Mouse (Mus musculus) hematopoietic stem cell, adult 5-6 weeks (primary cell): Measurements from ENCODE around the gene Slc38a9. TPM values are rescaled to one million over a fixed set of nuclear protein-coding genes. Genes with fewer than 3 reads are reported as not detected.

ENCODE experiments used
- ATAC-seq, 2 experiments: fragments of 125-278 bp in 1 of 2; replicated peaks in 1 of 2; 2 replicates each; pipeline ENCODE4 v1.8.0; 2016 to 2017; ENCODE audit warnings: inconsistent platforms in 2 of 2, mild to moderate bottlenecking in 2 of 2, moderate number of reproducible peaks in 2 of 2, low read depth in 1 of 2, moderate TSS enrichment in 1 of 2; ENCODE audit not compliant: low FRiP score in 2 of 2, poor library complexity in 2 of 2, severe bottlenecking in 2 of 2, insufficient read depth in 1 of 2, low TSS enrichment in 1 of 2
- total RNA-seq: library from RNA; stranded (forward); fragments of 172-1452, 232-1000 nt; gene quantifications from 2 replicates; pipeline ENCODE4 v1.2.3, GENCODE M21; 2017

The Slc38a9 gene
- total RNA-seq, 1 experiment from 2014 or later = 31.2 TPM

DNA sequence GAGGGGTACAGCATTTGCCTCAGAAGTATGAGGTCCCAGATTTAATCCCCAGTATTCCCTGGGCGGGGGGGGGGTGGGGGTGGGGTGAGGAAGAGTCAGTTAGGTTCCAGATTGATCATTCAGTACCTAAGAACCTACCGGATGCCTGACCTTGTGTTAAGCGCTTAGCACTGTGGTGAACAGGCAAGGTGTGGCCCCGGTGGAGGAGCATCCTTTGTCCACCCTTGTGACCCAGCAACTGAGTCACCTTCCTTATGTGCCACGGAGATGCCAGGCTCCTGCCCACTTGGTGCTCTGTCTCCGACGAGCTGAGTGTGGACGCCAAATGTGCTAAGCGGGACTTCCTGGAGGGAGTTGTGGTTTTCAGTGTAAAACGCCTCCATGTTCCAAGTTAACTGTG lies 75.9 kb downstream of the Slc38a9 start:
- ATAC-seq = no peak

DNA sequence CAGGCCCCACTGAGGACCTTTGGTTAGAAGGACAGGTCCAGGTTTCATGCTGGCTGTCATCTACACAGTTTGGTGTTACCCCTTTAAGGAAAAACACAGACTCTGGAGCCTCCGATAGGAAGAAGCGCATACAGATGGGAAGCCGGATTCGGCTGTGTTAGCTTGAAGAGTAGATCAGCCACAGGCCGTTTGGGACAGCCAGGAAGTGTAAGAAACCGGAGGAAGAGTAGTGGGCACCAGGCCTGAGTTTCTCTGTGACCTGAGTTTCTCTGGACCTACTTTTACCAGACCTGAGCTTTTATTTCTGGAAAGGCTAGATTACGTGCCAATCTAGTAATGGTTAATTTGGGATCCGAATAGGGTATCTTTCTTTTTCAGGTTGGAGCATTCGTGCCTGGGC lies 76.6 kb downstream of the Slc38a9 start:
- no peak for ATAC-seq

DNA sequence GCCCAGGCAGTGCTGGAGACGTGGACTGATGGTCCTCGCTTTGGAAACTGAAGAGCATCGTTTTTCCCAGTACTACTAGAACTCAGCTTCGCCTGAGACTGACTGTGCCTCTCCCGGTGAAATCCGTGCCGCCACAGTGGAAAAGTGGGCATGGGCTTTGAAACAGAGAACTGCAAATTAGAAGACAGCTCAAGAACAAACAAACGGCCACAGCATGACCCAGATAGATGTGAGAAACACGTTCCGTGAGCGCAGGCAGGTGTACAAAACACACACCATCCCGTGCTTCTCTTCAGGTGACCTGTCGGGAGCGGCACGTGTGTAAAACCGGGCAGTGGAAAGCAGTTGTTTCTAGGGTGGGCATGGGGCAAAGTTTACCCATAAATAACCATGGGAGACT lies 77.5 kb downstream of the Slc38a9 start:
- no peak for ATAC-seq

DNA sequence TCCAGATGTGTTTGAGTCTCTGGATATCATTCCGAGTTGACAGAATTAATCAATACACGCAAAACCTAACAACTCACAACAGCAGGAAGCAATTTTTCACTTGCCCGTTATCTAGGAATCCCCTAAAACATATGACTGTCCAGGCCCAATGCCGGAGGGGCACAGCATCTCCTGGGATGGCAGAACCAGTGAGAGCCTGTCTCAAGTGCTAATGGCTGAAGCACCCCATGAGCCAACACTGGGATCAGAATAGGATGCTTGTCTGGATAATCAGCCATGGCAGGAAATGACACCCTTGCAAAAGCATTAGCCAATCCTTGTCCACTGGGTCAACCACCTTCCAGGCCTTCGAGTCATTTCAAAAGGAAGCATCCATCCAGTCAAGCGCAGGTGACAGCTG lies 79.5 kb downstream of the Slc38a9 start:
- no peak for ATAC-seq

DNA sequence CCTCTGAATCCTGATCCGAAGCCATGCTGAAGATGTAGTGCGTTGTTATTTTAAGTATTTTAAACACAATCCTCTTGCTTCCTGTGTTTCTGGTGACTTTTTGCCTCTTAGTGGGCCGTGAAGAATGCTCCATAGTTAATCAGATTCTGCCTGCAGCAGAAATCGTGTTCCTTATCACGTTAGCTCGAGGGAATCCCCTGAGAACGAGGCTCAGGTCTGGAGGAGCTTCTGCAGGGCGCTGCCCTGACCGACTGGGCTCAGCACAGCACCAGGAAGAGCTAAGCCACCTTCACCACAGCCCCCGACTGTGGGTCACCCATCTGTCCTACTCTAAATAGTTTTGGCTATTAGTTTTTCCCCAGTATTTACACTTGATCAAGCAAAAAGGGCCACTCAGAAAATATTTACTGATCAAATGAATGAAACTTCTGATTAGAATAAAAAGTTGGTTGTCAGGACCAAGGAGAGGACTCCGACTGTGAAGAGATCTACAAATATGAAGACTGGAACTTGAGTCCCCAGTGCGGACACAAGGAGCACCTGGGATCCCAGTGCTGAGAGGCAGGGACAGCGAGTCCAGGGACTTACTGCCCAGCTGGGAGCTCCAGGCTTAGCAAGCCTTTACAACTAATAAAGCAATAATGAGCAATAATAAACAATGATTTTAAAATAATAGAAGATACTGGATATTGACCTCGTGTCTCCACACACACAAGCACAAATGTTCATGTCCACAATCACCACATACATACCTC lies 81.7 kb downstream of the Slc38a9 start:
- ATAC-seq = no peak

DNA sequence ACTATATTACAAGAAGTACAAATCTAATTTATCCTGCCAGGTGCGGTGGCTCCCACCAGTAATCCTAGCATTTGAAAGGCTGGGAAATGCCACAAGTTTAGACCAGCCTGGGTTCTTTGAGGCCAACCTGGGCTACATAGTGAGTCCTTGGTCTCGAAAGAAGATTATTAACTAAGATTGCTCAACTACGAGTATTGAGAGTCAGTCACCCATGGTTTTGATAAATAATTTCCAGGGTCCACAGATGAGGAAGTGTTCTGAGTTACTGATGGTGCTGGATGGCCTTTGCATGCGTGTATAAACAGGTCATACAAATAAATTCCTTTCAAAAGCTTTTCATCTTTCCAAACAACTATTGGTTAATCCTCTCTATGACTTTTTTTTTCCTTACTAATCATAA lies 83.1 kb downstream of the Slc38a9 start:
- ATAC-seq = no peak

DNA sequence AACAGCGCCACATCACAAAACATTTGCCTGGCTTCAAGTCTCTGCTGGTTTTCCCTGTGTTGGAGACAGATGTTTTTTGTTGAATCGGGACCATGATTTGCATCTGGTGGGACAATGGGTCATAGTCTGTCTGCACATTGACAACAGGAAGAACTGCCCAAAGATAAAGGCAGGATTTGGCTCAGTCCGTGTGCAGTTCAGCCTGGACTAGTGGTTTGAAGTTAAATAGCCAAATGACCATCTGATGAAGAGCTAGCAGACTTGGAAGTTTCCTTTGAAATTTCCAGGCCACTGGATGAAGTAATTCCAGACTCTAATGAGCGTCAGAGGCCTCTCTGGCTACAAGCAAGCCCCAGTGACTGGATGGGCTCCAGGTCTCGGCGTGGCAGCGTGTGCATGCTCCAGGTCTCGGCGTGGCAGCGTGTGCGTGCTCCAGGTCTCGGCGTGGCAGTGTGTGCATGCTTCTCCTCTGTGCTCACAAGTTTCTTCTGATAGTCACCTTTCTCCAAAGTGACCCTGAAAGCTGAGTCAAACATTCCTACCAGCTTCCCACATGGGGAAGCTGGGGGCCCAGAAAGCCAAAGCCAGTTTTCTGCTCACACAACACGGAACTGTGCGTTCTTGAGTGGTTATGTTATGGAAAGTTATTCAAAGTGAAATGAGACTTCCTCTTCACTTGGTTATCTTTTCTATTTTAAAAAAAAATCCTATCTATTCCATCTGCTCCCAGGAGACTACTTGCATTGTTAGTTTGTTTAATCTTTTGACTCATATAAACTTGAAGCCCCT lies 83.7 kb downstream of the Slc38a9 start:
- ATAC-seq = no peak

DNA sequence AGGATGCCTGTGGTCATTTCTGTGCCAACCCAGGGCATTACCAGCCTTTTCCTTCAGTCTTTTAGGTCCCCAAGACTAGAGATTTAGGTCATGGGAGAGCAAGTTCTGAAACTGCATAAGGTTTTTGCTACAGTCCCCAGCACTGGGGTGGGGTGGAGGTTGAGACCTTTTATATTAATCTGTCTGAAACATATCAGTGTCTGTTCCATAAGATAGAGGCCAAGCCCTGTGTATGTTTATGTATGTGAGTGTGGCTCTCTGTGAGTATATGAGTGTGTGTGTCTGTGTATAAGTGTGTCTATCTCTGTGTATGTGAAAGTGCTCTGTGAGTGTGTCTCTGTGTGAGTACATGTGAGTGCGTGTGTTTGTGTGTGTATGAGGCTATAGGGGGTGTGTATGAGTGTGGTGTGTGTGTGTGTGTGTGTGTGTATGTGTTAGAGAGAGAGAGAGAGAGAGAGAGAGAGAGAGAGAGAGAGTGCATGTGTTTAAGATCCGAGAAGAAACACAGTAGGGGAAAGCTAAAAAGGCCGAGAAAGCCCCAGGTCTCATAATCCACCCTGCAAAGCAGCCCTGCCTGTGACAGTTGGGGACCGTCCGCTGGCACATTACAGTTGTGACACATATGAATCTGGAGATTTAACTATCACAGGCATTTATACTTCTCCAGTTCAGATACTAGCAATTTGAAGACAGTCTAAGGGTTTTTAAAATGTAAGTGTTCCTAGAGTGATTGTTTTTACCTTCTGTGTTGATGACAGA lies 85.6 kb downstream of the Slc38a9 start:
- ATAC-seq = no peak; a peak in 1 of 4 replicates

DNA sequence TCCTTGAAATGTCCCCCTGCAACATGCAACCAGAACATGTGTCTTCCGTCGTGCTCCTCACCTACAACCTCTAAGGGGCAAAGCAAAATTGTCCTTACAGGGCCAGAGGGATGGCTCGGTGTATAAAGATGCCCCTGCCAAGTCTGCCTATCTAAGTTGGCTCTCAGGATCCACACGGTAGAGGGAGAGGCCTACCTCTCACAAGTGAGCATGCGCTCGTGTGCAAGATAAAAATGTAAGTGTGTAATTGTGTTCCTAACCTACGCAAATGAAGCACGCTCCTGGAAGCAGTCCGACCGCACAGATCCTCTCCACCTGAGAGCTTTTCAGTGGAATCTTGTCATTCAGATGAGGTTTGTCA lies 86.1 kb downstream of the Slc38a9 start:
- ATAC-seq = no peak

DNA sequence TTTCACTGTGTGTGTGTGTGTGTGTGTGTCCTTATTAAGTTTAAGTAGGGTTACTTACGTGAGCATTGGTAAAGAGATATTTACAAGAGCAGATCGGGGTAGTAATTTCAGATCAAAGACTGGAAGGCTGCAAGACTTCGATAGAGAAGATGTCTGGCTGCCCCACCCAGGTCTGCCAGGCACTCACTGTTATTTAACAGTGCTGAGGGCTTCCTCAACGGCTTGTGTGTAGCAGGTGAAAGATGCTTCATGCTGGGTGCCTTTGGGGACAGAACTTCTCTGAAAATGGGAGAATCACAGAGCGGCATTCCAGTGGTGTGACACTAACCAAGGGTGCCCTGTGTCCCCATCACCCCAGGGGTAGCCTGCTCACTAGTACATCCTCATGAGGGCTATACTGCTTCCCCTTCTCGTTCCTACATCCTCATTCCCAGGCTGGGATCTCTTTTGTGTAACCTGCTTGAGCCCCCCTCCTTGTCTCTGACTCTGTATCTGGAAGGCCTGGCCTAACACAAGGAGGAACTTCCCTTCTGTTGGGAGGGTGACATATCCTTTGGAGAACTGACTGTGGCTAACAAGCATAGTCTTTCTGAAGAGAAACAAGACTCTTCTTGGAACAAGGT lies 87.4 kb downstream of the Slc38a9 start:
- ATAC-seq = 0 out of 4 replicates have a peak, but pooled peaks of 1 of the 2 experiments have one; percentile 14

DNA sequence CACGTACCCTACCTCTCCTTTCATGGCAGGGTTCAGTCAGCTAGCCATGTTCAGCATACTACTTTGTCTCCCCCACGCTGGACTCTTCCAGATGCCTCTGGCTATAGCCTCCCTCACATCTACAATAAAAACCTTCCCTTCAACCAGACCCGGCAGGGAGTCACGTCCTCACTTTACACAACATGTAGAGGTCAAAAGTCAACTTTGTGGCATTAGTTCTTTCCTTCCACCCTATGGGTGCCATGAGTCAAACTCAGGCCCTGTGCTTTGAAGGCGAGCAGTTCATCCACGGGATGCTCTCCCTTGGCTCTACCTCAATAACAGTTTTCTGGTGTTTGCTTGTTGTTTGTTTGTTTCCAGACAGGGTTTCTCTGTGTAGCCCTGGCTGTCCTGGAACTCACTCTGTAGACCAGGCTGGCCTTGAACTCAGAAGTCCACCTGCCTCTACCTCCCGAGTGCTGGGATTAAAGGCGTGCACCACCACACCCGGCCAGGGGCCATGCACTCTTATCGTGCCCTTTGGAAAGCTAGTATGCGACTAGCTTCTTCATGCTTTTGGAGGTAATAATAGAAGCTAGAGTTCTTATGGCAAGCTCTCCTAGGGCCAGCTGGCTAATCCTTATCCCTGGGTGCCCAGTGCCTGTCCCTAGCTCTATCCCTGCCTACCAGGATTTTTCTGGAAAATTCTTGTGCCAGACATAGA lies 88.4 kb downstream of the Slc38a9 start:
- ATAC-seq = no peak

DNA sequence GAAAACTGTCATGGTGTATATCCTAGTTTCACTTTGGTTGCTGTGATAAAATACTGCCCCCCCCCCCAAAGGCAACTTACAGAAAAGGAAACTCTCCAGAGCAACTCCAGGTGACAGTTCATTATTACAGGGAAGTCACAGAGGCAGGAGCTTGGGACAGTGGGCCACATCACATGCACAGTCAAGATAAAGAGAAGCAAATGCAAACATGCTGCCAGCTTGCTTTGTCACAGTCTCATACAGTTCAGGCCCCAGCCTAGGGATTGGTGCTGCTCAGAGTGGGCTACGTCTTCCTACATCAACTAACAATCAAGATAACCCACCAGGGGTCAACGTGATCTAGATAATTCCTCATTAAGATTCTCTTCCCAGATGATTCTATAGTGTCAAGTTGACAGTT lies 89.3 kb downstream of the Slc38a9 start:
- ATAC-seq = no peak

DNA sequence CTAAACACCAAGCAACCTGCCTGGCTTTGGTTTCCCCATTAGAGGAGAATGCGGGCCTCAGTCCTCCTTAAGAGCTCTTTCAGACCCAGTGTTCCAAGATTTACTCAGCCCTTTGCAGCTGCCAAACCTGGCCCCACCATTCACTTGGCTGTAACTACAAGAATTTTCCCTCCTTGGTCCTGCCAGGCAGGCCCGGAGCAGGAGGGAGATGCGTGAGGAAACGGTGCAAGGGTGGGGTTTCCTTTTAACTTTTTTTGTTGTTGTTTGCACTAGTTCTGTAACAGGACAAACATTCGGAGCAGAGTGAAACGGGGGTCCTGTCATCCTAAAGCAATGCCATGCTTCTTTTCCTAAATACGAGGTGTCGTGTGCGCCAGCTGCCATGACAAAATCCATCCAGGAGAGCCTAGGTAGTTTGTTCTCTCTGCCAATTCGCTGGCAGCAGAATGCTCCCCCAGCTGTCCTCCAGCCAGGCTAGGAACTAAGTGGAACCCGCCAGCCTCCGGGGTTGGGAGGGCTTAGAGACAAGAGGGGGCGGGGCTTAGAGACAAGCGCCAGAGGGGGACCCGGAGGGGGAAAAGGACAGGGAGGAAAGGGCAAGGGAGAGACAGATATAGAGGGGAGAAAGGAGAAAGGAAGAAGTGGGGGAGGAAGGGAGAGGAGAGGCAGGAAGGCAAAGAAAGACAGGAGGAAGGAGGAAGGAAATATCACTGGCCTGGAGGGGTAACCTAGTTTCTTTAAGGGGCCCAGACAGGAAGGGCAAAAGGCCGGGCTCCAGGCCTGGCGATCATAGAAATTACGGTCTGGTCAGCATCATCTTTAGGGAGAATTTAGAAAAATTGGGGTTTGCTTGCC lies 91.1 kb downstream of the Slc38a9 start:
- ATAC-seq = peak; percentile 73 to 84; a peak in 3 of 4 replicates

DNA sequence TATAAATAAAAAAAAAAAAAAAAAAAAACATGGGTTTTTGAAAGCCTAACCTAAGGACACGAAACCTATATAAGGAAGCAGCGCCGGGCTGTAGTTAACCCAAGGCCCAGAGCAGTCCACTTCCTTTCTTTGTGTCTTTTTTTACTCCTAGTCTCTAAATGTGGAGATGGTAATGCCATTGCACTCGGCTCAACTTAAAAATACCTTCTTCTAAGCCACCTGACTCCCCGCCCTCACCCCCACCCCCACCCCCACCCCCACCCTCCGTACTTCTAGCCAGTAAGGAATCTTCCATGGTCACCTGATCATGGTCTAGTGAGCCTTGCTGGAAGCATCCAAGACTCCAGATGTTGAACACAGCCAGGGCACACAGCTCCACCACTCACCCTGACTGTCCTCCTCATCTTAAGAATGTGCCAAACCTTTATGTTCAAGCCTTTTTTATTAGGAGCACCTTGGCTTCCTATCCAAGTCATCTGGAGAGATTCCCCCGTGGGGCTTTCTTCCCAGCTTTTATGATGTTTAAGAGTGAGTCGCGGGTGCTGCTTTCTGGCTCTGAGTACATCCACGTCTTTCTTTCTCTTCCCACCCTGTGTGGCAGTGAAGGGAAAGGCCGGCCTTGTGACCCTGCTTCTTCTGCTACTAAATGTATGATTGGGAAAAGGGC lies 91.9 kb downstream of the Slc38a9 start:
- ATAC-seq = 0 out of 4 replicates have a peak, but pooled peaks of 1 of the 2 experiments have one; percentile 38

DNA sequence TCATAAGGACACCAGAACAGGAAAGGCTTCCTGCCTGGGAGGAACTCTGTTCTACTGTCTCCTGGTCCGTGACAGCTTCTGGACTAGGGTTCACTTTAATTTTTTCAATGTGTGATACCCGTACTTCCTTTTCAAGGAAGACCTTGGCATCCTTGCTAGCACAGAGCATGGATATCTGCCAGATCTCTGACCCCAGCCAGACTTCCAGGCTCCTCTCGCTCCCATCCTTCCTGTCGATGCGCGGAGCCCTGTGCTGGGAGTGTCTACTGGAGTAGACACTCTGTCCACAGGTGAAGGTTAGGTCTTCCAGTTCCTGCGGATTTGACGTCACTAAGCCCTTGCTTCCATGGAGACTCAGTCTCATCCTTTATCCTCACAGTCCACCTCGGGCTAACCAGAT lies 93.0 kb downstream of the Slc38a9 start:
- ATAC-seq = no peak

DNA sequence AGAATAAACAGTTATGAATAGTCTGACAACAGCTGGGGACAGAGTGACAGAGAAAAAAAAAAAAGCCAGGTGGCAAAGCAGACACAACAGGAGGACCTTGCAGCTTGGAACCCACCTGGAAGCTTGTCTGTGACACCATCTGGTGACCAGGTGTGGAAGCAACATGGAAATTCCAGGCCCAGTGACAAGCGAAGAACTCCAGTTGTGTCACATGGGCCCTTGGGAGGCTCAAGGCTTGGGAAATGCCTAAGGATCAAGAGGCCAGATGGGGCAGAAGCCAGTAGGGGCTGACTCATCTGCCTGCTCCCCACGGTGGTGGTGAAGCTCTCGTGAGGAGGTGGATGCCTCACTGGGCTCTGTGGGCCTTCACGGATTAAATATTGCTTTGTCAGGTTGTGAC lies 94.3 kb downstream of the Slc38a9 start:
- ATAC-seq = no peak
